Mouse (Mus musculus) testis, adult 2 months (tissue): Measurements from ENCODE around the gene Man1b1. TPM values are rescaled to one million over a fixed set of nuclear protein-coding genes. Genes with fewer than 3 reads are reported as not detected.

ENCODE experiments used
- H3K27ac ChIP-seq: fragments of 200-500 bp; 2 replicates; pipeline ENCODE4 v1.5.1; 2012; ENCODE audit warnings: low read depth, low read length; ENCODE audit not compliant: control insufficient read depth, insufficient read depth
- H3K27me3 ChIP-seq: fragments of 200-500 bp; 2 replicates; pipeline ENCODE4 v1.6.1; 2012; ENCODE audit warnings: mild to moderate bottlenecking, low read length, moderate library complexity; ENCODE audit not compliant: control insufficient read depth, insufficient read depth
- H3K36me3 ChIP-seq: fragments of 200-500 bp; 2 replicates; pipeline ENCODE4 v1.6.1; 2012; ENCODE audit warnings: mild to moderate bottlenecking, low read length; ENCODE audit not compliant: control insufficient read depth, insufficient read depth
- H3K4me1 ChIP-seq: fragments of 200-500 bp; 2 replicates; pipeline ENCODE4 v1.6.1; 2012; ENCODE audit warnings: low read length; ENCODE audit not compliant: control insufficient read depth, insufficient read depth
- H3K4me3 ChIP-seq: fragments of 200-500 bp; 2 replicates; pipeline ENCODE4 v1.5.1; 2012; ENCODE audit warnings: low read depth, mild to moderate bottlenecking, low read length, moderate library complexity, mixed read lengths; ENCODE audit not compliant: control insufficient read depth
- CTCF ChIP-seq: fragments of 200-500 bp; IDR thresholded peaks from 2 replicates; pipeline ENCODE4 v1.5.1; 2012; ENCODE audit warnings: low read depth, mild to moderate bottlenecking, inconsistent platforms, low read length, moderate library complexity; ENCODE audit not compliant: control insufficient read depth, insufficient read depth, insufficient replicate concordance
- POLR2A ChIP-seq: fragments of 200-500 bp; IDR thresholded peaks from 2 replicates; pipeline ENCODE4 v1.6.1; 2012; ENCODE audit warnings: low read depth, mild to moderate bottlenecking, inconsistent platforms, low read length, moderate library complexity; ENCODE audit not compliant: control insufficient read depth
- polyA plus RNA-seq: library from polyadenylated mRNA; depleted of rRNA; stranded (reverse); fragments of >200 nt; gene quantifications from 2 replicates; pipeline ENCODE4 v1.2.3, GENCODE M21; 2012

Man1b1 gene
- polyA plus RNA-seq, 1 experiment: 29.3 TPM

DNA sequence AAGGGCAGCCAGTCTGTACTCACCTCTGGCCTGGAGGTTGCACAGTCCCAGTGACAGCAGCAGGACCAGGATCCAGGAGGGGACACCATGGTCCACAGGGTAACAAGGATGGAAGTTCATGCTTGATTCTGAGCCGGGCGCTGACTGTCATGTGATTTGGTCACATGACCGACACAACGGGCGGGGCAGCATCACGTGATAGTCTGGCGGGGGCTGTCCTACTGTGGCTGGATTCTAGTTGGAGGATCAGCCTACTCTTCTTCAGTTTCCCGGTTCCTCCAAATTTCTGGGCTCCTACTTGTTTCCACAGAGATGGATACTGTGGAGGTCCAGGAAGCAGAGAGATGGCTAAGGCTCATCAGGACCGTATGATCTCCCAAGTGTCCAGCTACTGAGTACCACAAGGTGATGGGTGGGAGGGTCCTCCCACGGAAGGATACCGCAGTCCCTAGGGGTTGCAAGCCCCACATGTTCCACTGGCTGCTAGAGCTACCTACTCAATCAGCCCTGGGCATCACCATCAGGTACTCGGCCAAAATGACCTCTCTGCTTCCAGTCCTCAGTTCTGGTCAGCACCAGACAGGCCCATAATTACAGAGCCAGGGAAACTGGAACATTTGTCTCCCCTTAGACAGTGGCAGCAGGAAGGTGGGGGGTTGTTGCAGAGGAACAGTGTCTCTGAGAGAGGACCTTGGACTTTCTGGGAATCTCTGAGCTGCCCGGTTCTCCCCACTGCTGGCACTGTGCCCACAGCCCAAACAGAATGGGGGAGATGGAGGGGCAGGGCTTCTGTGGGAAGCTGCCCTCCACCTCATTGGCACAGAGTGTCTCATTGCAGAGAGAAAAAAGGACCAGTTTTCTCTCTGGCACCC is 24.3 kb downstream of the Man1b1 start, which contains the start of gene Dpp7:
Gene Dpp7, minus strand, starts transcription at position 152 of the 872 bp plus-strand sequence.
- no peaks in the 10 kb centered on the region for H3K27me3 ChIP-seq
- H3K4me3 ChIP-seq: peak within 1 kb of the TSS; percentile 77
- TF ChIP-seq POLR2A (no peak), CTCF (no peak)
- H3K4me1 ChIP-seq: peaks cover 18% of the 10 kb centered on the region
- no peaks in the 10 kb centered on the region for H3K36me3 ChIP-seq
- no peak within 1 kb of the TSS for H3K27ac ChIP-seq

DNA sequence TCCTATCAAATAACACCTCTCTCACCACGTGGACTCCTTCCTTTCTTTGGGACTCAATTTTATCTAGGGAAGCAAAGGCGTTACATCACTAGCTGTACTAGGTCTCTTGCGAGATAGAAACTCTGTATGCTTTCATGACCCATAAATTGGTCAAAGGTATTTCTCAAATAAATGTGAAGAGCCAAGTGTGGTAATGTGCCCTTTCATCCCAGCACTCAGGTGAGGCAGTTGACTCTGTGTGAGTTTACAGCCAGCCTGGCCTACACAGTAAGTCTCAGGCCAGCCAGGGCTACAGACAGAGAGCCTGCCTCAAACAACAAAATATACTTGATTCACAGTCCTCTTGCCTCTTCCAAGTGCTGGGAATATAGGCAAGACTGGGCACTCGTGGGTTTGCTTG is 27.7 kb downstream of the Man1b1 start:
- no peak for TF ChIP-seq CTCF
- TF ChIP-seq POLR2A: no peak
- Histone ChIP-seq H3K4me3 (no peak overlapping the region), H3K36me3 (no peaks in the 10 kb centered on the region), H3K27ac (no peak overlapping the region), H3K27me3 (no peaks in the 10 kb centered on the region), H3K4me1 (peaks cover 20% of the 10 kb centered on the region)

GRCm38 (mm10) chr2:25363478-25364178 is 31.5 kb downstream of the Man1b1 start:
- TF ChIP-seq CTCF (no peak), POLR2A (no peak)
- no peak overlapping the region for H3K27ac ChIP-seq
- H3K4me3 ChIP-seq: no peak overlapping the region
- no peaks in the 10 kb centered on the region for H3K27me3 ChIP-seq
- peaks cover 3% of the 10 kb centered on the region for H3K4me1 ChIP-seq
- H3K36me3 ChIP-seq: no peaks in the 10 kb centered on the region

- H3K4me3 ChIP-seq: no peak overlapping the region
- H3K27ac ChIP-seq: no peak overlapping the region
- TF ChIP-seq POLR2A: no peak
- no peak for TF ChIP-seq CTCF
- H3K4me1 ChIP-seq: peaks cover 3% of the 10 kb centered on the region
- no peaks in the 10 kb centered on the region for H3K36me3 ChIP-seq
- H3K27me3 ChIP-seq: no peaks in the 10 kb centered on the region
Observed at GRCm38 (mm10) chr2:25364313-25364712, 32.2 kb downstream of the Man1b1 start.

- Histone ChIP-seq H3K4me1 (peaks cover 3% of the 10 kb centered on the region), H3K4me3 (0 out of 2 replicates have a peak overlapping the region, but pooled peaks have one; percentile 4), H3K36me3 (no peaks in the 10 kb centered on the region), H3K27ac (no peak overlapping the region), H3K27me3 (no peaks in the 10 kb centered on the region)
- TF ChIP-seq POLR2A (no peak), CTCF (no peak)
Observed at GRCm38 (mm10) chr2:25364761-25365090, 32.6 kb downstream of the Man1b1 start.

DNA sequence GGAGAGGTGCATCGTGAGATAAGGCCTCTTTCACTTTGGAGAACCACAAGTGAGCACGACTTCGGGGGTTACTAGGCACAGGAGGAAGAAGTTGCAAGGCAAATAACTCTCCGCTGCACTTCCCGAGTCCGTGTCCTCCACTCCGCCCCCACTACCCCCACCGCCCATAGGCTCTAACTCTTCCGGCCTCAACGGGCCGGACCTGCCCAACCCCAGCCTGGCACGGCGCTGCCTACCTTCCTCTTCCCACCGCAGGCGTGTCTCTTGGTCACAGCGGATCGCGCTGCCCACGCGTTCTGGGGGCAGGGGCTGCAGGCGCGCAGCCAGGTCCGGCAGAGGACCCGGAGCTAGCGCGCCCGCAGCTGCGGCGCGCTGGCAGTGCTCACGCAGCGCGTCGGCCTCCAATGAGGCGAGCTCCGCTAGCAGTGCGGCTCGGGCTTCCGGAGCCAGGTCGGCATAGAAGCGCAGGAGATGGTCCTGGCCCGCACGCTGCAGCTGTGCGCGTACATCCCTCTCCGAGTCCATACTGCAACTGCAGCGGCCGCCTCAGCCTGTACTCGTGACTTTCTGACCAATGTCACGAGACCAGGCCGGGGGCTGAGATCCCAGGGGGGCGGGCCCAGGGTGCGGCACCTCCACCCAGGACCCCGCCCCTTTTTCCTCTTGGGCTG is 33.1 kb downstream of the Man1b1 start, which contains the start of gene Uap1l1:
Gene Uap1l1, minus strand, starts transcription at position 592 of the 671 bp plus-strand sequence.
- peaks cover 3% of the 10 kb centered on the region for H3K4me1 ChIP-seq
- TF ChIP-seq CTCF: no peak
- peak; percentile 52; the same call in 1 of the 2 replicates for TF ChIP-seq POLR2A
- no peaks in the 10 kb centered on the region for H3K27me3 ChIP-seq
- H3K4me3 ChIP-seq: peak within 1 kb of the TSS; percentile 55
- H3K36me3 ChIP-seq: no peaks in the 10 kb centered on the region
- H3K27ac ChIP-seq: no peak within 1 kb of the TSS

DNA sequence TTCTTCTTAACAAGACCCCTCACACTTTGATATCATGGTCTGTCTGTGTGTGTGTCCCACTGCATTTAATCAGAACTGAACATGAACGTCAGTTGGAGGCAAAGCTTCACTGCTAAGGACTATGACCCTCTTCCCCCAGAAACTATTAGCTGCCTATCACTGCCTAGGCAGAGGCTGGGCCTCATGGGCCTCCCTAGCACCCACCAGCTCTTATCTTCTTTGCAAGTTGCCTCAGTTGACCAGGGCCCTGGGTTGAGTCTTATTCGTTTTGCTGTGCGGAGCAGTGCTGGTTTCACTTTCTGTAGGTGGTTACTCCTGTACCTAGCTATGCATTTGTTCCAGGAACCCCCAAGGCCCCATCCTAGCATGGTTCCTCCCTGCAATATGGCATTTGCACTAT is 37.9 kb downstream of the Man1b1 start:
- no peaks in the 10 kb centered on the region for H3K36me3 ChIP-seq

More for the DNA sequence above, 37.9 kb downstream of the Man1b1 start:
- H3K4me1 ChIP-seq: peaks cover 17% of the 10 kb centered on the region
- no peak overlapping the region for H3K4me3 ChIP-seq
- no peak for TF ChIP-seq CTCF
- TF ChIP-seq POLR2A: no peak
- H3K27me3 ChIP-seq: no peaks in the 10 kb centered on the region
- no peak overlapping the region for H3K27ac ChIP-seq
